Mouse (Mus musculus): ENCODE measurements around the gene Spata32. TPM values are rescaled to one million over a fixed set of nuclear protein-coding genes. Genes with fewer than 3 reads are reported as not detected.

Spata32 gene
- total RNA-seq (2021) = not detected

DNA sequence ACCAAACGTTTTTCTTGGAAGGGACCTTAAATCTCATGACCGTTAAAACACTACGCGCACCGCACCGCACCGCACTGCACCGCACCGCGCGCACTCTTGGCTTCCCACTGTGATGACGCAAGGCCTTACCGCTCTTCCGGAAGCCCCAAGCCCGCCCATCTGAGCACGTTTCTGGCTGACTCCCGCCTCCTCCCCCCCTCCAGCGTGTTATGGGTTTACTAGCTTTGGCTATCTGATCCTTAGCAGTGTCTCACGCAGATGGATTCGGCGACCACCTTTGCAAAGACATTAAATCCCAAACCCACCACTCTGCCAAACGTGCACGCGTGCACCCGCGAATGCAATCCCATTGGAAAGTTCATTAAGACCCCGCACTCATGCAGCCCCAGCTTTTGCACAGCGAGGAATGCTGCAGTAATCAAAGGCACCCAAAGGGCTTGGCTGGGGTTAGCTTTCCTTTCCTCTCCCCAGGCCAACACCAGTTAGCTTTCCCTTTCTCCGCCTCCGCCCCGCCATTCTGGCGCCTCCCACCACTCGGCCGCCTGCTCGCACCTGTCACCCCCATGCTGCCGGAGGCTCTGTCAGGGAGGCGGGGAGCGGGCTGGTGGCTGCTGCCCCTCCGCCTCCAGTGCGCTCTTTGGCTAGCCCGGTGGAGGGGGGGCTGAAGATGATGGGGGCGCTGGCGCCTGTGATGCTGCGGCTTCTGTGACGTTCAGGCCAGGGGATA lies at the start of gene Spata32:
TSS of gene Spata32 (minus strand) at position 643 of the 727 bp plus-strand sequence.
- intact Hi-C loops (cut with DNase I) = no loop called here
- no peak for DNase-seq (ENCODE audit: low spot score)

GRCm38 (mm10) chr11:103267346-103268219 lies 49.4 kb upstream of the Spata32 start, which contains the start of gene Map3k14:
Gene Map3k14 (minus strand): TSS chr11:103267472.
- intact Hi-C loops (cut with DNase I) = loop anchor here (5.0 kb wide), 3 partner anchors 35 to 240 kb away; partner anchors contain the start of genes Dcakd and Nmt1
- peak; percentile 100 for DNase-seq (ENCODE audit: low spot score)

DNA sequence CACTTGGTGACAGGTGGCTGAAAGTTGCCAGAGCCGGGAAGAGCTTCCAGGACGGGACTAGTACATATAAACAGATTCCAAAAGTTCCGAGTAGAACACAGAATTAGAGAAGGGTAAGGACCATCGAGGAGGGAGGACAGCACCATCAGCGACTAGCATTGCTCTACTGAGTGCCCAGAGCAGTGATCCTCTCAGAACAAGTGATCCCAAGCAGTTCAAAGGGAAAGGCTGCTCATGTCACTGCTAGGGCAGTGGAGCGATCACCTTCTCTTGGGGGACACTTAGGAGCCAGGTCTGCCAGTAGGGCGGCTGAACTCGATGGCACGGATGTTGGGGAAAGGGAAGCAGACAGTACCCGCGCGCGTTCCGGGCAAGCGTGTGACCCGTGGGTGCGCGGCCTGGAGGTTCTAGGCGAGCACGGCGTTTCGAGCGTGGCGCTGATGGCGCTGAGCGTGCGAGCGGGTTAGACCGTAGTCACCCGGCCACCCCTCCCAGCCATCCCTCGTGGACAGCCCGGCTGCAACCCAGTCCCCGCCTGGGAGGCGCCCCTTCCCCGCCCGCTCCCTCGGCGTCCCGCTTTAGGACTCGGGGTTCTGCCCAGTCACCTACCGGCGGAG lies 48.6 kb upstream of the Spata32 start:
- no peak for DNase-seq (ENCODE audit: low spot score)
- intact Hi-C loops (cut with DNase I) = loop anchor here (5.0 kb wide), 3 partner anchors 35 to 240 kb away; partner anchors contain the start of genes Dcakd and Nmt1

GRCm38 (mm10) chr11:103265856-103266255 lies 47.6 kb upstream of the Spata32 start:
- DNase-seq (ENCODE audit: low spot score) = no peak
- intact Hi-C loops (cut with DNase I) = loop anchor here (5.0 kb wide), 3 partner anchors 34 to 239 kb away; partner anchors contain the start of genes Dcakd and Nmt1

DNA sequence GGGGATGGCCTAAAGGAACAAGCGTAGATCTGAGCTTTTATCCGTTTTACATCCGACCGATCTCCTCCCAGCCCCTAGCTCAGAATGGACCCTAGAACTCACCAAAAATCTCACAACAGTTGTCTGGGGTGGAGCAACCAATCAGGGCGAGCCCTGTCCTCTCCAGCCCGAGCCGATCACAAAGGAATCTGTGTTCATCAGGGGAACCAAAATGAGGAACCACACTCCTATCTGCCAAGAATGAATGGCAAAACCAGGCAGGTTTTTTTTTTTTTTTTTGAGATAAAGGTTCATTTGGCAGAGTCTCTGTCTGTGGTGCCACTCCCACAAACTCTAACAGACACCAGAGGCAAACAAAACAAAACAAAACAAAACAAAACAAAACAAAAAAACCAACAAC lies 47.0 kb upstream of the Spata32 start:
- intact Hi-C loops (cut with DNase I) = loop anchor here (5.0 kb wide), 3 partner anchors 33 to 238 kb away; partner anchors contain the start of genes Dcakd and Nmt1
- no peak for DNase-seq (ENCODE audit: low spot score)

- intact Hi-C loops (cut with DNase I) = loop anchor here (5.0 kb wide), 3 partner anchors 32 to 237 kb away; partner anchors contain the start of genes Dcakd and Nmt1
- no peak for DNase-seq (ENCODE audit: low spot score)
These were observed 46.3 kb upstream of the Spata32 start for GRCm38 (mm10) chr11:103264427-103265005.

DNA sequence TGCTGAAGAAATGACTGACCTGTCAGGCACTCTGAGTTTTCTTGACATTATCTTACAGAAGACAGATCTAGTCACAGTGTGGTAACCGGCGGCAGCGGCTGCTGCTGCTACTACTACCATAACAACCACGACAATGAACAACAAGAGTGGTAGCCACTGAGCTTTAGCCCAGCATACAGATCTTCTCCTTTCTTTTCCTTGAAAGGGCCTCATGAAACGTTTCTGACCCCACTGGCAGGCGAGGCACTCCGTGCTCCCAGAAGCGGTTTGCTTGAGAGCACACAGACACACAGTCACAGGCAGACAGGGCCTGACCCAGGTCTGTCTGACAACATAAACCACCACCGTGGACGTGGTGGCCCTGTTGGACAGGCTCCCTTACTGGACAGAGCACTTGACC lies 45.3 kb upstream of the Spata32 start:
- intact Hi-C loops (cut with DNase I) = no loop called here
- DNase-seq (ENCODE audit: low spot score) = no peak

DNA sequence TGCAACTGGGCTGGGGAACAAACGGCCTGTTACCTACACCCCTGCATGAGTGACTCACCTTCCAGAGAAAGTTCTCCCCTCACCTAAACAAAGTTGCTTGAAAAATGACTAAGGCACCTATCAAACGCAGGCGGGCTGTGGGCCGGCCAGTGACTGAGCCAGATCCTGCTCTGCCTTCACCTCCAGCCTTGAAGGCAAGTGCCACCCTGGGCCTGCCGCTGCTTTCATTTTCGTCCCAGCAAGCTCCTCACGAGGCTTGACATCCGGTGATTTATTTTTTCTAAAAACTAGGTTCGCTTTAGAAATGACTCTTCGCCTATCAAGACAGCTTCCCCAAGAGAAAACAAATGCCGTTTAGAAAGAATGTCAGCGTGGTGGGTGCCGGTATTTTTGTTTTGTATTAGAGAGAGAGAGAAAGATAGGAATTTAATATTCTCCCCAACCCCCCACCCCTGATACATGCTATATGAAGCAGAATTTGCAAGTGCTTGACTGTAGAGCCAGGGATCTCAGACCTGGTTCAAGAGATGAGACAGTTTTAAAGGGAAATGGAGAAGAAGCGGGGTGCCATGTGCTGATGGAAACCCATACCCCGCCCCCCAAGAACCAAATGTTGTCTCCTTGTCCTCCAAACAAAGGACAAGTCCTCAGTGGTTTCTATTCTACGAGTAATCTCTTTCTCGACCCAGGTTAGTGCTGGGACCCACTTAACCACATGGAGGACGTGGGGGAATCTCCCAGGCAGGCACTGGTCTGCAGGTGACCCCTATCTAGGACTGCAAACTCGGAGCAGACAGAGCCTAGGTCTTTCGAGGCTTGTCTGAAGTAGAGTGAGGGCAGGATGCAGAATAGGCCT lies 44.4 kb upstream of the Spata32 start:
- no peak for DNase-seq (ENCODE audit: low spot score)
- intact Hi-C loops (cut with DNase I) = no loop called here

DNA sequence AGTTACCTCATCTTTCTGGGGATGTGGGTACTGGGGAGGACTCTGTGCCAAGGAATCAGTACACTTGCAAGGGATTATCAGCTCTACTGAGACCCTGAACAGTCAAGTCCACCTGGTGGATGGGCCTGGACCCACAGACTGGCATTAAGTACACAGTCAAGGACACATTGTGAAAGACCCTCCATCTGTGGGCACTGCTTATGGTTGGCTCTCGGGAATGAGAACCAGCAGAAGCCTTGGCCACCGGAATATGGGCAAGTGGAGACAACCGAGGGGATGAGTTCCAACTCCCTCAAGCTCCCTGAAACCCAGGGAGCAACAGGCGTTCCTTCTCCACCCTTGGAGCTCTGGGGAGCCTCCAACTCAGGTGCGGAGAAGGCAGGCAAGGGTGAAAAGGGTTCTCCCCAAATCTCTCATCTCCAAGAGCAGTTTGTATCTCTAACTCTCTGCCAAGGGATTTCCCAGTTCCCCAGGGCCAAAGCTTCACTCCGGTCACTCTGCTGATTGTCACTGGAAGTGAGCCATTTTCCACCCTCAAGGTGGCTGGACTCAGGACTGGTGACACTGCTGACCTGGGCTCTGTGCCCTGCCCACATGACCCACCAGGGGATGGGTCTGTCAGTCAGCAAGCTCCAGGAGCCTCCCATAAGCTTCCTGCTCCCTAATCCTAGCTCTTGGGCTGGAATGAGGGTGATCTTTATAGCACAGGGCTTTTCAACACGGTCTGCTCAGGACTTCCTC lies 43.6 kb upstream of the Spata32 start:
- DNase-seq (ENCODE audit: low spot score) = peak; percentile 22
- intact Hi-C loops (cut with DNase I) = no loop called here

DNA sequence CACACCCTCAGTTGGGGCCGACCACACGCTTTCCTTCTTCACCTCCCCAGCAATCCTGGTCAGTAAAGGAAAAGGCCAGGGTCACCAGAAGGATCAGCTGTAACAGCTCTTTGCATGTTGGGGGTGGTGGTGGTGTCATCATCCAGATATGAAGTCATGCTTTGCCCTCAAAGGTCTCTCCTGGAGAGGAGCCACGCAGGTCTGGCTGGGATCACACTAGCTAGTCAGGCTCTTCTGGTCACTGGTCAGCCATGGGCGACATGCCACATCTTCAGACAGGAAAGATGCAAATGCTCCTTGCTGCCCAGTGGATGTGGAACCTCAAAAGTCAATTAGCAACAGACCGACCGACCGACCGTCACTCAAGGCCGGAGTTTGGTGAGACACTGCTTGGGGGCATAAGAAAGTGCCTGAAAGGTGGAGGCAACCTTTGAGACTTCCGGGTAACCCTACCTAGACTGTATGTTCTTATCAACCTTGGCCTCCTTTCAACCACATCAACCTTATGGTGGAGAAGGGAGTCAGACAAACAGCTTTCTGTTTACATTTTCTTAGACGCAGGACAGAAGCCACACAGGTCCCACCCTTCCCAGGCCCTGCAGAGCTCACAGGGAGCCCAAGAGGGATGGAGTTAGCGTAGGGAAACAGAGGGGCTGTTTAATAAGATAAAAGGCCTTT lies 42.4 kb upstream of the Spata32 start:
- no peak for DNase-seq (ENCODE audit: low spot score)
- intact Hi-C loops (cut with DNase I) = no loop called here

DNA sequence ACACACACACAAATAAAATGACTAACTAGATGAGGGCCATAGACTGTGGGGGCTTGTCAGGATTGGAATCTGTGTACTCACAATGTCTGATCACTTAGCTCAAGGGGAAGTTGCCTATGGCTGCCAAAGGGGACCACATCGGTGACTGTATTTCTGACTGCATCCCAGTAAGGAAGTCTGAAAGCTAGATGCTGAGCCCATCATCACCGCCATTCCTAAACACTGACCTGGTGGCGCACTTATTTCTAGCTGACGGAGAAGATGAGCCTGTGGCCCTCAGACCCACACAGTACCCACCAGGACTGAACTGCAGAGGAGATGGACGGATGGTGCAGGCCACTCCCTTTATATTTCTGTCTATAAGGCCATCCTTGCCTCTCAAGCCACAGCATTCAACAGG lies 41.8 kb upstream of the Spata32 start:
- intact Hi-C loops (cut with DNase I) = no loop called here
- DNase-seq (ENCODE audit: low spot score) = no peak

GRCm38 (mm10) chr11:103257938-103258481 lies 39.8 kb upstream of the Spata32 start:
- no peak for DNase-seq (ENCODE audit: low spot score)
- intact Hi-C loops (cut with DNase I) = no loop called here

- no peak for DNase-seq (ENCODE audit: low spot score)
- intact Hi-C loops (cut with DNase I) = no loop called here
These were observed 35.4 kb upstream of the Spata32 start for GRCm38 (mm10) chr11:103253605-103254004.

GRCm38 (mm10) chr11:103252380-103252779 lies 34.1 kb upstream of the Spata32 start:
- DNase-seq (ENCODE audit: low spot score) = no peak
- intact Hi-C loops (cut with DNase I) = no loop called here

DNA sequence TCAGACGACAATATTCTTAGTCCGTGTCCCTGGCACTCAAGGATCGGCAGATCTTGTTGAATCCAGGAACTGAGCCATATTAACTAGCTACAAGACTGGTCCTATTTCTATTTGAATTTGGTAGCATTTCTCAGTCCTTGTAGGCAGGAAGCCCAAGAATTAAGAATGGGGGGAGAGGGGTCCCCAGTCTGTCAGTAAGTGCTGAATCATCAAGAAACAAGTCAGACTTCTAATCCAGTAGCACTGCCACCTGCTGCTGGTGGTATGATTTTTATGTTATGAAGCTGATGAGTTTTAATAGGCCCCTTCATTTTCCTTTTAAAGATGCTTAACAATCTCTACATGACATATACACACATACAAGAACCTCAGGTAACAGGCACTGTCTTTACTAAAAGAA lies 32.1 kb upstream of the Spata32 start:
- DNase-seq (ENCODE audit: low spot score) = no peak
- intact Hi-C loops (cut with DNase I) = no loop called here

GRCm38 (mm10) chr11:103249509-103249908 lies 31.3 kb upstream of the Spata32 start:
- intact Hi-C loops (cut with DNase I) = no loop called here
- DNase-seq (ENCODE audit: low spot score) = no peak

GRCm38 (mm10) chr11:103248837-103249236 lies 30.6 kb upstream of the Spata32 start:
- intact Hi-C loops (cut with DNase I) = no loop called here
- DNase-seq (ENCODE audit: low spot score) = no peak

Measured in heart, postnatal 25 days (tissue).